Mouse (Mus musculus) megakaryocyte, embryonic 14.5 days (primary cell): Measurements from ENCODE around the gene Galnt15.

Source experiments
- FLI1 ChIP-seq: IDR thresholded peaks from 2 replicates; pipeline ENCODE4 v1.6.1; 2012; ENCODE audit warnings: low read length, inconsistent platforms, mixed read lengths
- GATA1 ChIP-seq: IDR thresholded peaks from 3 replicates; pipeline ENCODE4 v1.6.1; 2012; ENCODE audit warnings: mixed read lengths, low read length, inconsistent platforms, borderline replicate concordance

GRCm38 (mm10) chr14:32098951-32099350, 70.2 kb downstream of the Galnt15 start:
- TF ChIP-seq GATA1 (no peak), FLI1 (no peak)
